Mouse (Mus musculus) heart, postnatal 0 days (tissue): ENCODE results near the gene Proser1.

Source experiments
- CTCF ChIP-seq: IDR thresholded peaks from 2 replicates; pipeline ENCODE4 v1.5.1; 2016; ENCODE audit warnings: antibody characterized with exemption, control low read depth, low read depth
- EP300 ChIP-seq: IDR thresholded peaks from 2 replicates; pipeline ENCODE4 v1.6.1; 2016; ENCODE audit warnings: antibody characterized with exemption, low read depth

- TF ChIP-seq EP300 (no peak), CTCF (no peak)
These were observed 10.1 kb upstream of the Proser1 start for GRCm38 (mm10) chr3:53453346-53453745.
